Mouse (Mus musculus) ES-E14 (cell line): Measurements from ENCODE around the gene Clec1a. TPM values are rescaled to one million over a fixed set of nuclear protein-coding genes. Genes with fewer than 3 reads are reported as not detected.

Experiments
- DNase-seq: peaks from one replicate; pipeline ENCODE4 v3.0.0-alpha.2; 2013; ENCODE audit warnings: low read depth, low spot score
- H3K27ac ChIP-seq: 2 replicates; pipeline ENCODE4 v1.5.1; 2012; ENCODE audit warnings: low read depth, mild to moderate bottlenecking, low read length, moderate library complexity, mixed read lengths; ENCODE audit not compliant: poor library complexity, insufficient read depth, severe bottlenecking
- H3K36me3 ChIP-seq: 2 replicates; pipeline ENCODE4 v1.6.1; 2012; ENCODE audit warnings: mild to moderate bottlenecking, low read length, moderate library complexity, mixed read lengths; ENCODE audit not compliant: control insufficient read depth, poor library complexity, insufficient read depth, severe bottlenecking
- H3K4me1 ChIP-seq, 2 experiments: fragments of 150-350 bp in 1 of 2; sonication (generic) in 1 of 2; 2 replicates each; pipeline ENCODE4 v1.6.1; 2012; ENCODE audit warnings: low read length in 2 of 2, mild to moderate bottlenecking in 1 of 2, mixed read lengths in 1 of 2; ENCODE audit not compliant: control insufficient read depth in 2 of 2, insufficient read depth in 2 of 2, poor library complexity in 1 of 2
- H3K4me3 ChIP-seq, 2 experiments: fragments of 150-350 bp in 1 of 2; sonication (generic) in 1 of 2; 2 replicates each; pipeline ENCODE4 v1.5.1; 2012; ENCODE audit warnings: low read length in 2 of 2, low read depth in 1 of 2, mild to moderate bottlenecking in 1 of 2, mixed read lengths in 1 of 2; ENCODE audit not compliant: insufficient read depth in 1 of 2, poor library complexity in 1 of 2, severe bottlenecking in 1 of 2
- H3K9ac ChIP-seq: 2 replicates; pipeline ENCODE4 v1.6.1; 2012; ENCODE audit warnings: low read depth, mild to moderate bottlenecking, low read length, mixed read lengths; ENCODE audit not compliant: poor library complexity, insufficient read depth, severe bottlenecking
- H3K9me3 ChIP-seq: fragments of 150-350 bp; sonication (generic); 2 replicates; pipeline ENCODE4 v1.6.1; 2012; ENCODE audit warnings: low read depth, mild to moderate bottlenecking, low read length; ENCODE audit not compliant: control insufficient read depth, insufficient read depth
- CHD2 ChIP-seq: IDR thresholded peaks from 2 replicates; pipeline ENCODE4 v1.6.1; 2014; ENCODE audit warnings: mild to moderate bottlenecking, low read depth, low read length, inconsistent platforms
- HCFC1 ChIP-seq: IDR thresholded peaks from 2 replicates; pipeline ENCODE4 v1.6.1; 2012; ENCODE audit warnings: low read length, inconsistent platforms, borderline replicate concordance; ENCODE audit not compliant: insufficient read depth
- MAFK ChIP-seq: IDR thresholded peaks from 2 replicates; pipeline ENCODE4 v1.6.1; 2014; ENCODE audit warnings: mild to moderate bottlenecking, low read depth, low read length, inconsistent platforms; ENCODE audit not compliant: insufficient read depth
- ZC3H11A ChIP-seq: IDR thresholded peaks from 2 replicates; pipeline ENCODE4 v1.6.1; 2012; ENCODE audit warnings: low read depth, mild to moderate bottlenecking, inconsistent platforms, low read length, borderline replicate concordance
- ZNF384 ChIP-seq: IDR thresholded peaks from 2 replicates; pipeline ENCODE4 v1.6.1; 2012; ENCODE audit warnings: low read depth, low read length, inconsistent platforms
- in situ Hi-C, 2 experiments: fragments of 600-800 bp; cut with MboI; formaldehyde crosslinking; loops; one replicate each; pipeline ENCODE4 v1.15.1; 2025; ENCODE audit warnings: low sequenced_read_pairs in 2 of 2, inconsistent platforms in 1 of 2; ENCODE audit not compliant: unreplicated experiment in 2 of 2
- total RNA-seq: library from RNA; depleted of rRNA; stranded (reverse); fragments of 300-350 nt; gene quantifications from 2 replicates; pipeline ENCODE4 v1.2.3, GENCODE M21; 2012

Gene Clec1a
- total RNA-seq, 1 experiment: not detected

DNA sequence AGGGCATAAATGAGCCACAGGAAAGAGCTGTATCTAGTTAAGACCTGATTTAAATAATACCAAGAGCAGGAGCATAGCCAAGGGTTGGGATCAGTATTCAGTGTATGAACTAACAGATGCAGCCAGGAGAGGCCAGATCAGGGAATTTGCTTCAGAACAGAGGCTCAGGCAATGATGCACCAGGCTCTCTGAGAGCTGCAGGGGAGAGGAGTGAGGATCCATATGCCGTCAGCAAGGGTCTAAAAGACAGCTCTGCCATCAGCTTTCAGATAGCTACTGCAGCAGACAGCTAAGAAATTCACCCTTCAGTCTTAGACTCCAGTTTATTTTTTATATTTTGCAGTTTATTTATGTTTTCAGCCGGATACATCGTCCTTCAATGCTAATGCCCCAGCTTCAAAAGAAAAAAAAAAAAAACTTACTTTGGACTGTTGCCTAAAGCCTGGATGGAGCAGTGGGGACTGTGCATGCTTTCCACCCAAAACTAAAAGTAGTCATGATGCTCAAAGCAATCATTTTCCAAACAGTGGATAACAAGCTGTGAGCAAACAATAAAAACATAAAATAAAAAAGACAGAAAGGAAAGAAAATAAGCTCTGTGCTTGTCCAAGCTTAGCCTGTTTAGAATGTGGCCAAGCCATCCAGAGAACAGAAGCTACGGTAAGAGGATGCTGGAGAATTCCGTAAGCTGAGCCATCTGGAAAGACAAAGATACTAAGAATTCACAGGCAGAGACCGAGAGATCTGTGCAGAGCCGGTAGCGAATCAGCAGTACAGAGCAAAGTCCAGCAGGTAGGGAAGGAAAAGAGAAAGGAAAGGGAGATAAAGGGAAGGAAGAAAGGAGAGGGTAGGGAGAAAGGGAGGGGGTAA lies 28.5 kb upstream of the Clec1a start:
- H3K9me3 ChIP-seq: no peaks in the 10 kb centered on the region
- H3K36me3 ChIP-seq: no peaks in the 10 kb centered on the region
- DNase-seq: no peak
- H3K9ac ChIP-seq: no peak overlapping the region
- no peak for TF ChIP-seq MAFK
- in situ Hi-C loops: no loop called here
- H3K27ac ChIP-seq: no peak overlapping the region
- no peaks in the 10 kb centered on the region for H3K4me1 ChIP-seq
- no peak overlapping the region for H3K4me3 ChIP-seq

DNA sequence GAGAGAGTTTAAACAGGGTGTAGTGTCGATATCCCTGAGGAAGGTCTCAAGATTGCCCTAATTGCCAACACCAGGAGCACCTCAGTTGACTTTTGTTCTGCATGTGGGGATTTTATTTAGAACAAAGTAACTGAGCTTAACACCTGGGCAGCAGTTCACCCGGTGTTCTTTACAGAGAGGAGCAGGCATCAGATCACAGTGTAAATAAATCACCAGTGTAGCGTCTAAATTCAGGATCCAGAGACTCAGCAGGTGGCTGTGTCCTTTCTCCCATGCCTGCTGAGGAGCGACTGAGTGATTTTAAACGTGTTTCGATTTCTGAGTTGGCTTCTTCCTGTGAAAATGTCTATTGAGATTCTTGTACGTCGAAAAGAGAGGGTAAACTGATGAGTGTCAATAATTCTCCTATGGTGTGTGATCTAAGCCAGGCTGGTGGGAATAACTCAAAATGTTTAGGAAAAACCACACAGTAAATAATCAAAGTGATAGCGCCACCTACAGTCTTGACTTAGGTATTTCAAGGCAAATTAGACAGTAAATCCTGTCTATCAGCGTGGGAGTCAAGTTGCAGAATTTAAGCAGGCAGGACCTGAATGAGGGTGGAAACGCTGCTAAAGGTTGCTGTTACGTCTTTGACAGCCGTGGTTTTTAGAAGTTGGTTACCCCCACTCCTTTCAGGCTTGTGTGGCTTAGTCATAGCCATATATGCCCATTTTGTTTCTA lies 24.8 kb upstream of the Clec1a start:
- H3K36me3 ChIP-seq: no peaks in the 10 kb centered on the region
- H3K27ac ChIP-seq: no peak overlapping the region
- H3K9me3 ChIP-seq: no peaks in the 10 kb centered on the region
- TF ChIP-seq ZC3H11A (no peak), MAFK (no peak), HCFC1 (no peak), ZNF384 (no peak), CHD2 (no peak)
- DNase-seq: peak; percentile 7
- no peak overlapping the region for H3K9ac ChIP-seq
- no peak overlapping the region for H3K4me3 ChIP-seq
- in situ Hi-C loops: no loop called here
- H3K4me1 ChIP-seq: no peaks in the 10 kb centered on the region

DNA sequence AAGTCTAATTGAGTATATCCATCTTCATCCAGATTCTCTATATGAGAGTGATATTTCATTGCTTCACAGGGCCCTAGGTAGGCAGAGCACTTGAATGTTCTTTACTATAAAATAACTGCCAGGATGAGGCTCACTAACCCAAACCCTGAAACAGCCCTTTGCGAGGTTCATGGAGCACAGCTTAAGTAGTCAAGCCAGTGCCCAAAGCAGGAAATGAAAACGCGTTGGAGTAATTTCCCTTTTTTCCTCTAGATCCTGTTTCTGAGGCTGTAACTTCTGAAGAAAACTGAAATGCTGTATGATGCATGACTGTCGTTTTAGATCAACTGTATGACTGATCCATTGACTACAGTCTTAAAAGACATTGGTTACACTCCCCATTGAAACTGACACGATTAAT lies 20.8 kb upstream of the Clec1a start:
- Histone ChIP-seq H3K36me3 (no peaks in the 10 kb centered on the region), H3K9me3 (no peaks in the 10 kb centered on the region), H3K4me1 (no peaks in the 10 kb centered on the region), H3K27ac (no peak overlapping the region), H3K9ac (no peak overlapping the region), H3K4me3 (no peak overlapping the region)
- in situ Hi-C loops: no loop called here
- DNase-seq: no peak
- TF ChIP-seq CHD2 (no peak), ZNF384 (no peak), ZC3H11A (no peak), MAFK (no peak), HCFC1 (no peak)

DNA sequence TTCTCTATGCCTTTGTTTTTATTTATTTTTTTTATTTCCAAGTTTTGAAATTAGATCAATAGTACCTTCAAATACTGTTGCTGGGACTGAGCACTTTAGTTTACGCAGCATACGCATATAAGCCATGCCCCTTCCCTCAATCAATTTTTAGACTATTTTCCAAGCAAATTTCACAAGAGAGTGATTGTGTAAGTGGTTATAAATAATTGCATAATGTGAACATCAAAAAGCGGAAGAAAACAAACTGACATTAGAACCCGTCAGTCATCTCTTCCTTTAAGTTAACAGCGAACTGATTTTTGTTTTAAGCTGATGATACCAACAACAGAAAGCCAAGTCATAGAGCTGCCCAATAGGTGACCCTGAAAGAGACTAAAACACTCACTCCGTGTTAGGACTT lies 19.6 kb upstream of the Clec1a start:
- Histone ChIP-seq H3K9me3 (no peaks in the 10 kb centered on the region), H3K4me3 (no peak overlapping the region), H3K4me1 (no peaks in the 10 kb centered on the region), H3K9ac (no peak overlapping the region), H3K27ac (no peak overlapping the region), H3K36me3 (no peaks in the 10 kb centered on the region)
- DNase-seq: no peak
- in situ Hi-C loops: no loop called here
- TF ChIP-seq ZNF384: no peak
- no peak for TF ChIP-seq MAFK
- no peak for TF ChIP-seq CHD2
- no peak for TF ChIP-seq HCFC1
- no peak for TF ChIP-seq ZC3H11A
